Mouse (Mus musculus) kidney, embryonic 16.5 days (tissue): ENCODE measurements around the gene Dpp3. TPM values are rescaled to one million over a fixed set of nuclear protein-coding genes. Genes with fewer than 3 reads are reported as not detected.

Experiments used
- ATAC-seq: fragments of 200-750 bp; cut with Nextera tagmentation; 2 replicates; pipeline ENCODE4 v1.8.0; 2017; ENCODE audit warnings: moderate TSS enrichment; ENCODE audit not compliant: low FRiP score, low TSS enrichment
- H3K27ac ChIP-seq: fragments of 300-500 bp; sonication (generic); 2 replicates; pipeline ENCODE4 v1.5.1; 2014; ENCODE audit warnings: low read length
- H3K27me3 ChIP-seq: fragments of 300-500 bp; sonication (generic); 2 replicates; pipeline ENCODE4 v1.6.1; 2014; ENCODE audit warnings: low read length, control low read depth, mixed read lengths; ENCODE audit not compliant: insufficient read depth
- H3K36me3 ChIP-seq: fragments of 300-500 bp; sonication (generic); 2 replicates; pipeline ENCODE4 v1.6.1; 2014; ENCODE audit warnings: low read length, control low read depth, mixed read lengths; ENCODE audit not compliant: insufficient read depth
- H3K4me1 ChIP-seq: fragments of 300-500 bp; sonication (generic); 2 replicates; pipeline ENCODE4 v1.6.1; 2014; ENCODE audit warnings: low read length, control low read depth, mixed read lengths; ENCODE audit not compliant: insufficient read depth
- H3K4me2 ChIP-seq: fragments of 300-500 bp; sonication (generic); replicated peaks from 2 replicates; pipeline ENCODE4 v1.6.1; 2014; ENCODE audit warnings: low read depth, low read length
- H3K4me3 ChIP-seq: fragments of 300-500 bp; sonication (generic); 2 replicates; pipeline ENCODE4 v1.5.1; 2014; ENCODE audit warnings: mild to moderate bottlenecking, low read length
- H3K9ac ChIP-seq: fragments of 300-500 bp; sonication (generic); replicated peaks from 2 replicates; pipeline ENCODE4 v1.6.1; 2014; ENCODE audit warnings: low read length
- H3K9me3 ChIP-seq: fragments of 300-500 bp; sonication (generic); 2 replicates; pipeline ENCODE4 v1.6.1; 2016; ENCODE audit warnings: low read length, control low read depth
- WGBS: fragments of 180-500 bp; shearing (Covaris S2); extraction: QIAGEN DNeasy Blood & Tissue Kit; methylation state at CpG from one replicate; pipeline ENCODE4 v1.1.7; 2014; 5-methylcytosine and 5-hydroxymethylcytosine counted together
- polyA plus RNA-seq: library from polyadenylated mRNA; unstranded; fragments of >200 nt; fragmentation: Nextera tagmentation; extraction: Ambion mirVana; gene quantifications from 2 replicates; pipeline ENCODE4 v1.2.1, GENCODE M21; 2015

Gene Dpp3
- polyA plus RNA-seq, 1 experiment from 2014 or later = 124 TPM

DNA sequence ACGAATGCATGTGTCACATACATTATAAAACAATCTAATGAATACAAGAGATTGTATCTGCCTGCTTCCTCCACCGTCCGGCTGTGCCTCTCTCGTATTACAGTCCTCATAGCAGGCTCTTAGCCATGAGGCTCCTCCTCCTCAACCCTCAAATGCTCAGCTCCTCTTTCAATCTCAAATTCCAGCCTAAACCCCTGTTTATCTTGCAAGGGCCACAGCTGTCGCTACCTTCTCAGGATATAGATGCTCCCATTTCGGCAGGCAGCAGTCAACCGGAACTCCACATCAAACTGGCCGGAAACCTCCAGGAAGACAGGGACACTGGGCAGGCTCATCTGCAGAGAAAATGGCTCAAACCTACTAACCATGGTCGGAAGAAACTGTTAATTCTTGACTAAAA lies 29.1 kb downstream of the Dpp3 start:
- H3K9me3 ChIP-seq = no peaks in the 10 kb centered on the region
- 0 out of 2 replicates have a peak, but pooled peaks cover 2% of the 10 kb centered on the region for H3K36me3 ChIP-seq
- ATAC-seq = no peak
- 29% methylated on average over 9 of the region's 9 CpGs for WGBS
- H3K27me3 ChIP-seq = no peaks in the 10 kb centered on the region
- peaks cover 7% of the 10 kb centered on the region; the same call in 1 of the 2 replicates for H3K4me1 ChIP-seq
- H3K27ac ChIP-seq = peak overlapping the region; percentile 38; the same call in 1 of the 2 replicates
- H3K4me2 ChIP-seq = no peak overlapping the region
- H3K4me3 ChIP-seq = no peak overlapping the region
- no peak overlapping the region for H3K9ac ChIP-seq

DNA sequence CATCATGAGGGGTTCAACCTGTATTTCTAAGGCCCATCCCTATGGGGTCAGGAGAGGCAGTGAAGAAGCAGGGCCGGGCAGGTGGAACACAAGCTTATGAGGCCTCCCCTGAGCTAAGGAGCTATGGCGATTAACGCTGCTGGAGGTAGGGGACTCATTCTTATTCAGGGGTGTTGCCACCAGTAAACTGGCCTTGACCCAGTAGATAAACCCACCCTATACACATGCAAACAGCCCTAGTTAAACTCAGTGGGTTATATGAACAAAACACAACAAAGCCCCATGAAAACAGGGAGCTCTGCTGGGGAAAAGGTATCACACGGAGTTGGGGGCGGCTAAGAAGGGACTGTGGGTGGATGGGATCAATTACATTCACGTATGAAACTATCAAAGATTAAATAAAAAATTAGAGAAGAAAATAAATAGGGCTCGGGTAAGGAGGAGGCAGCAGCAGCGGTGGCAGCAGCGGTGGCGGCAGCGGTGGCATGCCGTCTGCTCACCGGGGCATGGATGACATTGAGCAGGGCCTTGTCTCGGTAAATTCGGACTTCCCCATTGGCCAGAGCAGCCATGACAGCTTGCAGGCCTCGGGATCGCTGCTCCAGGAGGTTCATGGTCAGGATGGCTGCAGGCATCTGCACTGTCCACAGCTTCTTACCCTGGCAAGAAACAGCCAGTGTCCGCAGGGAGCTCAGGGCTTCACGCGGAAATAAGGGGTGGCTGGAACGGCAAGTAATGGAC lies 31.1 kb downstream of the Dpp3 start:
- Histone ChIP-seq H3K9me3 (no peaks in the 10 kb centered on the region), H3K36me3 (0 out of 2 replicates have a peak, but pooled peaks cover 2% of the 10 kb centered on the region), H3K4me1 (peaks cover 7% of the 10 kb centered on the region; the same call in 1 of the 2 replicates), H3K27me3 (no peaks in the 10 kb centered on the region), H3K4me2 (peak overlapping the region; percentile 34), H3K9ac (no peak overlapping the region), H3K4me3 (0 out of 2 replicates have a peak overlapping the region, but pooled peaks have one; percentile 1), H3K27ac (peak overlapping the region; percentile 24; the same call in 1 of the 2 replicates)
- WGBS = 37% methylated on average over 21 of the region's 21 CpGs
- ATAC-seq = peak; percentile 35; the same call in 1 of the 2 replicates

DNA sequence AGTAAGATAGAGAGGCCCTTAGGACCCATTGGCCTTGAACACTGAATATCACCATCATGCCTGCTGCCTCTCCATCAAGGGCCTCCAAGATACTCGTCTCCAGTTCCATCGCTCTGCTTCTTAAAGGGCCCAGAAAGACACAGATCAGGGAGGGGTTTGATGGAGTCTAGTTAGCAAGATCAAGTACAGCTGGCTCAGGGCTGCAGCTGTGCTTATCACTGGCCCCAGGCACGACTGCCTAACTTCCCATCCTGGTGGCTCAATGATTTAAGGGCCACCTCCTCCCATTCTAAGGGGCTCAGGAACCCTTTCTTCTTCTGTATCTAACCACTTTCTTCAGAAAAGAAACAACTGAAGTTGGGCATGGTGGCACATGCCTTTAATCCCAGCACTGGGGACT lies 36.3 kb downstream of the Dpp3 start:
- ATAC-seq = no peak
- 73% methylated on average over 3 of the region's 3 CpGs for WGBS

DNA sequence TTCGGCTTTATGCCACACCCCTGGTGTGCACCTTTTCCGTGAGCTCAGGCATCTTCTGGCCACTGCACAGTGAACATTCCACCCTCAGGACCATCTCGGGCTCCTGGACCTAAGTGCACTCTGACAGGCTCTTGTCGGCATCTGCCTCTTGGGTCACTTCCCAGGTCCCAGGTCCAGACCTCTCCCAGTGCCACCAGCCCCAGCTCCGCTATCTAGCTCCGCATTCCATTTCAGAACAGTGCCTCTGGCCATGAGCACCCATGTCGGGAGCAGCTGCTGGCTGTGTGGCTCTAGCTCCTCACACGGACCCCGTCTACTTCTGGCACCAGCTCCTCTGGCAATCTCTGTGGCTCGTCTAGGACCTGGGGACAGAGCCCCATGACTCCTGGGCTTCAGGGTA lies 38.3 kb downstream of the Dpp3 start:
- Histone ChIP-seq H3K36me3 (0 out of 2 replicates have a peak, but pooled peaks cover 4% of the 10 kb centered on the region), H3K4me1 (no peaks in the 10 kb centered on the region), H3K4me2 (no peak overlapping the region), H3K9ac (no peak overlapping the region), H3K4me3 (no peak overlapping the region), H3K27me3 (no peaks in the 10 kb centered on the region), H3K27ac (no peak overlapping the region), H3K9me3 (no peaks in the 10 kb centered on the region)
- WGBS = 80% methylated on average over 10 of the region's 10 CpGs
- no peak for ATAC-seq

More for the DNA sequence above, 36.3 kb downstream of the Dpp3 start:
- no peak overlapping the region for H3K27ac ChIP-seq
- H3K4me3 ChIP-seq = no peak overlapping the region
- no peak overlapping the region for H3K9ac ChIP-seq
- H3K4me2 ChIP-seq = no peak overlapping the region
- H3K9me3 ChIP-seq = no peaks in the 10 kb centered on the region
- 0 out of 2 replicates have a peak, but pooled peaks cover 4% of the 10 kb centered on the region for H3K36me3 ChIP-seq
- H3K4me1 ChIP-seq = peaks cover under 1% of the 10 kb centered on the region; the same call in 1 of the 2 replicates
- no peaks in the 10 kb centered on the region for H3K27me3 ChIP-seq

DNA sequence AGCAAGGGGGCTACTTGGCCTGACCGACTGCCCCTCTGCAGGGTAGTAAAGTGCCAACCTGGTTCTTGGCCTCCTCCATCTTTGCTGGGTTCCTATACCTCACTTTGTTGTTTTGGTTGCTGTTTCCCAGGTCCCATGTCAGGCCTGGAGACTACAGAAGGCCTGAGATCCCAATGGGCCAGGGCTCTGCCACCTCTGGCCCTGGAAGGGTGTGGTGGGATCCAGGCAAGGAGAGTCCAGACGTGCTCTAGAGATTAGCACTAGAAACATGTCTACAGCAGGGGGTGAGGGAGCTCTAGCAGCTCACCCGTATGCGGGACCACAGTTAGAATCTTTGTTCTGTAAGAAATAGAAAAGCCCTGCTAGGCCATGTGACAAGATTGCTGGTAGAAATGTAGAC lies 44.1 kb downstream of the Dpp3 start:
- Histone ChIP-seq H3K27ac (no peak overlapping the region), H3K4me2 (no peak overlapping the region), H3K4me1 (peaks cover 4% of the 10 kb centered on the region), H3K4me3 (no peak overlapping the region), H3K9me3 (no peaks in the 10 kb centered on the region), H3K9ac (no peak overlapping the region), H3K27me3 (no peaks in the 10 kb centered on the region), H3K36me3 (no peaks in the 10 kb centered on the region)
- ATAC-seq = no peak
- WGBS = 84% methylated on average over 4 of the region's 4 CpGs

DNA sequence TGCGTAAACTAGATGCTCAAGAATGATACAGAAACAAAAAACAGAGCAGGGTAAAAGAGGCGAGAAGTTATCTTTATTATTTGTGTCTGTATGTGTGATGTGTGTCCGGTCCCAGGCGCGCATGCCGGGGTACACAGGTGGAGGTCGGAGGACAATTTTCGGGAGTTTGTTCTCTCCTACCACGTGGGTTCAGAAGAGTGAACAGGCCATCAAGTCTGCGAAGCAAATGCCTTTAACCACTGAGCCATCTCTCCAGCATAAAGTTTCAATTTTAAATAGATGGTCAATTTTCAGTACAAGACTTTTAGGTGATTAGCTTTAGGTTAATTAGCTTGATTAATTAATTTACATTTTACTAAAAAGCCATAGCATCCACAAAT lies 48.8 kb downstream of the Dpp3 start:
- Histone ChIP-seq H3K36me3 (no peaks in the 10 kb centered on the region), H3K4me1 (peaks cover 21% of the 10 kb centered on the region), H3K9ac (peak overlapping the region; percentile 92), H3K27me3 (no peaks in the 10 kb centered on the region), H3K27ac (no peak overlapping the region), H3K4me2 (peak overlapping the region; percentile 96), H3K9me3 (no peaks in the 10 kb centered on the region), H3K4me3 (peak overlapping the region; percentile 97)
- 62% methylated on average over 10 of the region's 10 CpGs for WGBS
- no peak for ATAC-seq

DNA sequence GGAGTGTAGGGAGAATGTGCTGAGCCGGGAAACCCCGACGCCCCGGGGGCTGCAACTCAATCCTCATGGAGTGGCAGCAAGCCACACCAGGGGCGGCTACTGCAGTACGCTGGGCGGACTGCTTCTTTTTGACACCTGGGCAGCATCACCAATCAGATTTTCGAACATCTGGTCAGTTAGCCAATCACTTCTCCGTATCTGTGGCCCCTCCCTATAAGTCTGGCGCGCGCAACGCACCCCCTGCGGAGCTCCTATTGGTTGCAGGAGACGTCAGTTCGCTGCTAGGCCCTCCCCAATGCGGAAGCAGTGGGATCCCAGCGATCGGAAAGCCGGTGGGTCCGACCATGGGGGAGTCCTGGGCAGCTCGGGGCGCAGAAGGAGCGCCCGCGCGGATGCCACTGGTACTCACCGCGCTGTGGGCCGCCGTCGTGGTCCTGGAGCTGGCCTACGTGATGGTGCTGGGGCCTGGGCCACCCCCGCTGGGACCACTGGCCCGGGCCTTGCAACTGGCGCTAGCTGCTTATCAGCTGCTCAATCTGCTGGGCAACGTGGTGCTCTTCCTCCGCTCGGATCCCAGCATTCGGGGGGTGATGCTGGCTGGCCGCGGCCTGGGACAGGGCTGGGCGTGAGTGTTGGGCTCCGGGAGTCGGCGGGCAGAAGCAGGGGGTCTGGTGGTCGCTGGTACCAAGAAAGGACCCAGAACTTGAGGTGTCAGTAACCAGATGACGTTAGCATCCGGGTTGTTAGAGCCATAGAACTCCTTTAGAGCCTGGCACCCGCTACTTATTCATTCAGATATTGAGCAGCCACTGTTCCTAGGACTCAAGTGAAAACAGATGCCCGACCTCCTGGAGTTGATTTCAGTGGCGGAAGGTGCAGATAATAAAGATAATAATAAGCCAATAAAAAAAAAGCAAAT lies 49.4 kb downstream of the Dpp3 start, which contains the start of gene Zdhhc24:
Gene Zdhhc24, plus strand, starts transcription at position 264 of the 919 bp plus-strand sequence.
- no peaks in the 10 kb centered on the region for H3K27me3 ChIP-seq
- no peaks in the 10 kb centered on the region for H3K36me3 ChIP-seq
- WGBS = 1% methylated on average over 52 of the region's 52 CpGs
- H3K4me2 ChIP-seq = peak within 1 kb of the TSS; percentile 96
- ATAC-seq = peak; percentile 97
- peak within 1 kb of the TSS; percentile 92 for H3K9ac ChIP-seq
- peak within 1 kb of the TSS; percentile 97 for H3K4me3 ChIP-seq
- H3K4me1 ChIP-seq = peaks cover 21% of the 10 kb centered on the region
- no peaks in the 10 kb centered on the region for H3K9me3 ChIP-seq
- peak within 1 kb of the TSS; percentile 88 for H3K27ac ChIP-seq

DNA sequence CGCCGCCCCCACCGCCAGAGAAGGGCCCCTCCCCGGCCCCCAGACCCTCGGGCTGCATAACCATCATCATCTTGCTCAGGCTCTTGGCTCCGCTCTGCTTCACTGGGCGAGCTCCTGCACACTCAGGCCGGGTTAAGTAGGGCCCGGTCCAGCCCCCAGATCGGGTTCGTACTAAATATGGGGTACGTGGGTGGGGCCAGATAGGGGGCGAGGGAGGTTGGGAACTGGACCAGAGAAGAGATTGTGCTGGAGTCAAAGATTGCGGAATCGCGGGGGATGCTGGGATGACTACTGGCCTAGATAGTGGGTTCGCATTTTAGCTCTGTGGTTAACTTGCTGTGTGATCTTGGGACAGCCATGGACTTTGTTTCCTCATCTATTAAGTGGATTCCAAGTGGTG lies 50.3 kb downstream of the Dpp3 start, which contains the start of gene Actn3:
Gene Actn3, minus strand, starts transcription at position 125 of the 400 bp plus-strand sequence.
- WGBS = 2% methylated on average over 17 of the region's 17 CpGs
- H3K9me3 ChIP-seq = no peaks in the 10 kb centered on the region
- H3K4me2 ChIP-seq = peak within 1 kb of the TSS; percentile 96
- peak; percentile 58 for ATAC-seq
- no peaks in the 10 kb centered on the region for H3K36me3 ChIP-seq
- peak within 1 kb of the TSS; percentile 97 for H3K4me3 ChIP-seq
- no peaks in the 10 kb centered on the region for H3K27me3 ChIP-seq
- peak within 1 kb of the TSS; percentile 88 for H3K27ac ChIP-seq
- H3K9ac ChIP-seq = peak within 1 kb of the TSS; percentile 92
- H3K4me1 ChIP-seq = peaks cover 21% of the 10 kb centered on the region

DNA sequence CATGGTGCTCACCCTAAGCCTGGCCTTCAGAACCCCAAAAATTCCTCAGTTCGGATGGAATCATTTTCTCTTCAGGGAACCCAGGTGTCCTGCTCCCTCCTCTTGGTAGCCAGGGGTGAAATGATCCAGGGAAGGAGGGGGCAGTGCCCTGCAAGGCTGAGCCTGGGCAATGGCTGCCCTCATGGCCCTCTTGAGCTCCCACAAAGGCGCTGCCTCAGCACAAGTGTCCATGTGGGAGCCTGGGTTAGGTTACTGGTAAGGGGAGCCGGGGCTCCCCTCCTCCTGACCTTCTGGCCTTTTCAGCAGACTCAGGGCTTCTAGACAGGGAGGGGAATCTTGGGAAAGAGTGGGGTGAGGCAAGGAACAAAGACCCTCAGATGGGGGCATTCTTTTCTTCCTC lies 51.3 kb downstream of the Dpp3 start:
- no peak overlapping the region for H3K27ac ChIP-seq
- H3K4me2 ChIP-seq = no peak overlapping the region
- no peaks in the 10 kb centered on the region for H3K9me3 ChIP-seq
- 27% methylated on average over 3 of the region's 3 CpGs for WGBS
- peaks cover 21% of the 10 kb centered on the region for H3K4me1 ChIP-seq
- no peaks in the 10 kb centered on the region for H3K27me3 ChIP-seq
- H3K9ac ChIP-seq = no peak overlapping the region
- ATAC-seq = no peak
- no peaks in the 10 kb centered on the region for H3K36me3 ChIP-seq
- H3K4me3 ChIP-seq = no peak overlapping the region
